Mouse (Mus musculus): ENCODE measurements around the gene Akap2.

DNA sequence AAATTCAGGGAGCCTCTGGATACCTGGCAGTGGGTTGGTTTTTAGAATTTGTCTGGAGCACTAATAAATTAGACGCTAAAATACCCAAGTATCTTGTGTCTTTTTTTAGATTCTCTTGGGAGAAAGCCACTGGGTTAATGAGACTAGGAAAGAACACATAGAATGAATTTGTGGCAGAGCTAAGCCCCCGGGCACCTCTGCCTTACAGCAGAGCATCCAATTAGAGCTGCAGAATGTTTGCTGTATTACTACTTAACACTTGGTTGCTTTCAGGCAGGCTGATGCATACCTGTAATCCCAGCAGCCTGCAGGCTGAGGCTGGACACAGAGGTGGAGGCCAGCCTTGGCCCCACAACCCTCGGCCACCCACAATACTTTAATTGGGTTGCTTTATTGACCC lies 112.3 kb downstream of the Akap2 start:
- TF ChIP-seq CTCF (IDR thresholded peaks at IDR 0.05; ENCODE audit: borderline replicate concordance, extremely low read depth, insufficient read depth, insufficient read length) (no peak), POLR2A (IDR thresholded peaks at IDR 0.05; ENCODE audit: borderline replicate concordance, extremely low read depth, insufficient read depth, insufficient read length, poor library complexity, severe bottlenecking) (no peak)

All from brain, embryonic 14.5 days (tissue).